Mouse (Mus musculus) limb, embryonic 12.5 days (tissue): ENCODE measurements around the gene Tekt1. TPM values are rescaled to one million over a fixed set of nuclear protein-coding genes. Genes with fewer than 3 reads are reported as not detected.
A peak's percentile ranks its signal among the peaks of the same experiment; 100 is the strongest.

ENCODE experiments used
- ATAC-seq: fragments of 200-750 bp; cut with Nextera tagmentation; 2 replicates; pipeline ENCODE4 v1.8.0; 2017; ENCODE audit warnings: low read depth, moderate TSS enrichment; ENCODE audit not compliant: insufficient number of reproducible peaks, insufficient read depth, low FRiP score, low TSS enrichment
- H3K27ac ChIP-seq: fragments of 300-500 bp; sonication (generic); 2 replicates; pipeline ENCODE4 v1.5.1; 2016; ENCODE audit warnings: mild to moderate bottlenecking, moderate library complexity
- H3K27me3 ChIP-seq: fragments of 300-500 bp; sonication (generic); 2 replicates; pipeline ENCODE4 v1.6.1; 2016; ENCODE audit warnings: mild to moderate bottlenecking, moderate library complexity
- H3K36me3 ChIP-seq: fragments of 300-500 bp; sonication (generic); 2 replicates; pipeline ENCODE4 v1.6.1; 2016; ENCODE audit warnings: mild to moderate bottlenecking, moderate library complexity
- H3K4me1 ChIP-seq: fragments of 300-500 bp; sonication (generic); replicated peaks from 2 replicates; pipeline ENCODE4 v1.6.1; 2016
- H3K4me2 ChIP-seq: fragments of 300-500 bp; sonication (generic); 2 replicates; pipeline ENCODE4 v1.6.1; 2016; ENCODE audit warnings: mild to moderate bottlenecking, moderate library complexity
- H3K4me3 ChIP-seq: fragments of 300-500 bp; sonication (generic); replicated peaks from 2 replicates; pipeline ENCODE4 v1.5.1; 2016; ENCODE audit warnings: mild to moderate bottlenecking
- H3K9ac ChIP-seq: fragments of 300-500 bp; sonication (generic); replicated peaks from 2 replicates; pipeline ENCODE4 v1.6.1; 2016; ENCODE audit warnings: mild to moderate bottlenecking, moderate library complexity
- H3K9me3 ChIP-seq: fragments of 300-500 bp; sonication (generic); 2 replicates; pipeline ENCODE4 v1.6.1; 2016; ENCODE audit warnings: mild to moderate bottlenecking, moderate library complexity
- WGBS: fragments of 180-500 bp; shearing (Covaris S2); methylation state at CpG from one replicate; pipeline ENCODE4 v1.1.7; 2016; 5-methylcytosine and 5-hydroxymethylcytosine counted together
- microRNA-seq: library from miRNA; unstranded; fragments of <30 nt; microRNA quantifications from one replicate; pipeline ENCODE4, GENCODE M21; 2017
- polyA plus RNA-seq: library from polyadenylated mRNA; unstranded; fragments of >200 nt; fragmentation: Nextera tagmentation; extraction: Ambion mirVana; gene quantifications from 2 replicates; pipeline ENCODE4 v1.2.1, GENCODE M21; 2016

Gene Tekt1
- polyA plus RNA-seq, 1 experiment from 2014 or later = 6.0 TPM

DNA sequence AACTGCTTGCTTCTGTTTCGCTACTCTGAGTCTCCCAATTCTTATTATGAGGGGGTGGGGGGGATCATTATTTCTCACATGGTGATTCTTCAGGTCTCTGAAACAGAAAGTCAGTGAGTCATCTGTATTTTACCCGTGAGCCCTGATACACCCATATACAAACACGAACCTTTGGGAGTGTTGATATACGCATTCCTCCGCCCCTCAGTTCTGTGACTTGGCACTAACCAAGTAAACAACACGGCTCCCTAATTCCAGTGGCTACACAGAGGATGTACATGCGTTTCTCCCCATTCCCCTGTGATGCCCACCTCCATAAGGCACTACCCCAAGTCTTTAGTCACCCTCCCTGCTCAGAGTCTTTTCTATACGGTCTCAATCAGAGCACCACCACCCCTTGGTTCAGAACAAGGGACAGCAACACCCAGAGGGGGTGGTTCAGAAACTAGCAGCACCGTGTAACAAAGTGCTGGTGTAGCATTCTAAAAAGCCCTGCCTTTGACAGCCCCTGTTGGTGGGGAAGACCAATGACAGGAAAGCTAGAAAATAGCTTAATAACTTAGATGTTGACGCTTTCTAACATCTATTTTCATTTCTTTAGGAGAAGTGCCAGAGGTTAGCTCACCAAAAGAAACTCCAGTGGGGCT lies 50.8 kb downstream of the Tekt1 start:
- Histone ChIP-seq H3K4me3 (no peak overlapping the region), H3K36me3 (no peaks in the 10 kb centered on the region), H3K9ac (no peak overlapping the region), H3K4me2 (no peak overlapping the region), H3K27ac (no peak overlapping the region), H3K27me3 (peaks cover 41% of the 10 kb centered on the region), H3K9me3 (no peaks in the 10 kb centered on the region), H3K4me1 (peaks cover 6% of the 10 kb centered on the region)
- 82% methylated on average over 10 of the region's 10 CpGs for WGBS
- ATAC-seq = no peak

DNA sequence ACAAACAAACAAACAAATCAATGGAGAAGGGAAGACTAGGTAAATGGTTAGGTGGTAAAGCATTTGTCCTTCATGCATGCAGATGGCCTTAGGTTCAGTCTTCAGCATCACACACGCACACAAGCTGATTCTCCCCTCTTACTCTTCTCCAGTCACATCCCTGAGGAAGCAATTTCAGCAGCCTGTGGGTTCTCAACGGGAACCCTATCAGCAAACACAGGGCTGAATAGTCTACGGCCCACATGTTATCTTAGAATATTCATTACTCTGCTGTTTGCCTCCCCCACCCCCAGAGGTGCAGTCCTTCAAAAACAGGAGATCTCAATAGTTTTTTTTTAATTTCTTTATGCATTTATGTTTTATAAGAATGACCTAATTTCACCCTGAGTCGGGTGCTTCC lies 51.8 kb downstream of the Tekt1 start:
- 88% methylated on average over 4 of the region's 4 CpGs for WGBS
- no peak overlapping the region for H3K4me3 ChIP-seq
- no peak for ATAC-seq

DNA sequence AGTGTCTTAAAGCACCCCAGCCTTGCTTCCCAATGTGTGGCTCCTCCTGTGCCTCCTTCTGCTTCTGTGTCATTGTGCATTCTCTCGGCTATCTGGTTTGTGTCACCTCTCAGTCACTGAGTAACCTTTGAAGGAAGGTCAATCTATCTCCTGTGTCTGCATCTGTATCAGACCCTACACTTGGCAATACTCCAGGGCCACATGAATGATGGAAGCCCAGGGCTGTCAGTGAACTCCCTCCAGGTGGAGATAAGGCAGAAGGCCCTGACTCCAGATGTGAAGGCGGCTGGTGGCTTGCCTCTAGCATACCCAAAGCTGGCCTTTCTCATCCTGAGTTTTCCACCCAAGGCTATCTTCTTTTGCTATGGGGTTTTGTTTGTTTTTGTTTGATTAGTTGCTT lies 53.3 kb downstream of the Tekt1 start:
- no peaks in the 10 kb centered on the region; the same call in 1 of the 2 replicates for H3K4me1 ChIP-seq
- WGBS = 35% methylated on average over 2 of the region's 2 CpGs
- ATAC-seq = no peak
- no peak overlapping the region for H3K27ac ChIP-seq
- no peak overlapping the region for H3K4me3 ChIP-seq
- H3K9ac ChIP-seq = no peak overlapping the region
- H3K9me3 ChIP-seq = no peaks in the 10 kb centered on the region
- H3K36me3 ChIP-seq = no peaks in the 10 kb centered on the region
- no peak overlapping the region for H3K4me2 ChIP-seq
- H3K27me3 ChIP-seq = peaks cover 23% of the 10 kb centered on the region

More for the DNA sequence above, 51.8 kb downstream of the Tekt1 start:
- Histone ChIP-seq H3K27ac (no peak overlapping the region), H3K4me1 (peaks cover 6% of the 10 kb centered on the region), H3K4me2 (no peak overlapping the region), H3K36me3 (no peaks in the 10 kb centered on the region), H3K9ac (no peak overlapping the region), H3K9me3 (no peaks in the 10 kb centered on the region), H3K27me3 (peaks cover 38% of the 10 kb centered on the region)

DNA sequence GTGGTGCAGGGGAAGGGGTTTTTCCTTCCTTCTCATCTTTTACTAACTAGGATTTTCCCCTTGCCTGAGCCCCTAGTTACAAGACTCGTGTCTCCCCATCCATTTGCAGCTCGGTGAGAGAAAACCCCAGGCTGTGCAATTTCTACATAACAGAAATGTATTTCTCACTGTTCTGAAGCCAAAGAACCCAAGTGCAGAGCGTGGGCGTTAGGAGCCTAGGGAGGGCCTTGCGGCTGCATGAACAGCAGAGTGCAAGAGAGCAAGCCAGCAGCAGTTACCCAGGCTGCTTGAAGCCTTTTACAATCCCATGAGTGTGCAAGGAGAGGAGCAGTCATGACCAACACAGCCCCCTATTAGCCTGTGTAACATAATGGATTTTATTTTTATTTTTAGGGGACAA lies 54.8 kb downstream of the Tekt1 start:
- Histone ChIP-seq H3K4me1 (no peaks in the 10 kb centered on the region), H3K4me3 (no peak overlapping the region), H3K9me3 (no peaks in the 10 kb centered on the region), H3K27ac (no peak overlapping the region), H3K36me3 (no peaks in the 10 kb centered on the region), H3K27me3 (peaks cover 8% of the 10 kb centered on the region), H3K9ac (no peak overlapping the region), H3K4me2 (no peak overlapping the region)
- ATAC-seq = no peak
- WGBS = 83% methylated on average over 5 of the region's 5 CpGs

DNA sequence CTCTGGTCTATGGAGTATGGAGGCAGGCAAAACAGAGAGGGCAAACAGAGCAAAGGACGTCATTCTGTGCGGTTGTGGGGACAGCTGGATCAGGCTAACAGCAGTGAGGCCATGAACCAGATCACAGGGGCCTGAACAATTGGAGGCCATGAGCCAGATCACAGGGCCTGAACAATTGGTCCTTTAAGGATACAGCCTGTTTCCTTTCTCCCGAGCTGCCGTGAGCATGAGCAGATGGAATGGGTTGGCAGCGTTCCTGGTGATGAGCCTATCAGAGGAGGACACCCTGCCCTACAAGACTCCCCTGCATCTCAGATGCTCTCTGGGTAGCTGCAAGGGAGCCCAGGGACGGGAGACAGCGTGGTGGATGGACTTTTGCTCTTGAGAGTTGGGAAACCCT lies 60.0 kb downstream of the Tekt1 start:
- Histone ChIP-seq H3K36me3 (no peaks in the 10 kb centered on the region), H3K9ac (no peak overlapping the region), H3K9me3 (no peaks in the 10 kb centered on the region), H3K4me1 (no peaks in the 10 kb centered on the region), H3K27me3 (no peaks in the 10 kb centered on the region), H3K4me2 (no peak overlapping the region), H3K4me3 (no peak overlapping the region), H3K27ac (no peak overlapping the region)
- WGBS = 88% methylated on average over 7 of the region's 7 CpGs
- no peak for ATAC-seq

DNA sequence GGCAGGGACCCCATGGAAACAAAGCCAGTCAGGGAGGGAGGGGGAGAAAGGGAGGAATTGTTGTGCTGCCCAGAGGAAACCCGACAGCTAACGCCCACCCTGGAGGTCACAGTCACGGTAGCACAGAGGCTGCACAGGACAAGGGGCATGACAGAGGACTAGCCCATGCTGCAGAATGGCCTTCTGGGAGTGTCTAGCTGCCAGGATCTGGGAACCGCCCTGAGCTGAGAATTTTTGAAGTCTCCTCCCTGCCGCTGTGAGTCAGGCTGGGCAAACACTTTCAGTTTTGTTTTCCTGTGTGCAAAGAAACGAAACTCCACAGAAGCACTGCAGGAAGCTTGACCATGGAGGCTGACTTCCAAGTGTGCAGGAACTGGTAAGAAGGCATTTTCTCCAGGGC lies 60.9 kb downstream of the Tekt1 start, which contains the start of gene Xaf1:
Gene Xaf1 (plus strand): TSS at position 296 of the 400 bp plus-strand sequence.
- Histone ChIP-seq H3K9me3 (no peaks in the 10 kb centered on the region), H3K36me3 (no peaks in the 10 kb centered on the region), H3K27ac (no peak within 1 kb of the TSS), H3K4me1 (no peaks in the 10 kb centered on the region), H3K4me3 (no peak within 1 kb of the TSS), H3K27me3 (no peaks in the 10 kb centered on the region), H3K4me2 (peak within 1 kb of the TSS; percentile 1; the same call in 1 of the 2 replicates), H3K9ac (no peak within 1 kb of the TSS)
- WGBS = 41% methylated on average over 6 of the region's 6 CpGs
- no peak for ATAC-seq

Small RNA genes within 50 kb of the gene (microRNA-seq; reads per million reads assigned to microRNA genes)
- not detected for gene Mir6338

Other genes with a start within 250 kb of the Tekt1 start
- 0.13 and 0.18 TPM in 2 replicates for gene Pitpnm3, start 226.7 kb downstream of the Tekt1 start, polyA plus RNA-seq
- 0.81 and 1.1 TPM in 2 replicates for gene Gm43951, start 155.6 kb downstream of the Tekt1 start, polyA plus RNA-seq
- 17.1 and 21.5 TPM in 2 replicates for gene 4933427D14Rik, start 155.0 kb downstream of the Tekt1 start, polyA plus RNA-seq
- 200 and 201 TPM in 2 replicates for gene Txndc17, start 154.9 kb downstream of the Tekt1 start, polyA plus RNA-seq
- 48.2 and 48.8 TPM in 2 replicates for gene Med31, start 146.8 kb downstream of the Tekt1 start, polyA plus RNA-seq
- gene Slc13a5, start 95.2 kb downstream of the Tekt1 start, polyA plus RNA-seq = 0.27 TPM in 1 of 2 replicates, not detected in the other
- gene Xaf1, start 60.8 kb downstream of the Tekt1 start, polyA plus RNA-seq = 1.6 and 1.9 TPM in 2 replicates
- not detected in 2 replicates for gene Fbxo39, start 48.0 kb downstream of the Tekt1 start, polyA plus RNA-seq
- 25.7 and 29.0 TPM in 2 replicates for gene Smtnl2, start 49.3 kb upstream of the Tekt1 start, polyA plus RNA-seq
- 0.15 and 0.36 TPM in 2 replicates for gene Ggt6, start 73.1 kb upstream of the Tekt1 start, polyA plus RNA-seq
- gene Mybbp1a, start 78.9 kb upstream of the Tekt1 start, polyA plus RNA-seq = 173 and 176 TPM in 2 replicates
- gene Spns2, start 127.5 kb upstream of the Tekt1 start, polyA plus RNA-seq = 2.1 and 2.2 TPM in 2 replicates
- not detected in 2 replicates for gene Spns3, start 188.1 kb upstream of the Tekt1 start, polyA plus RNA-seq
- 83.3 and 92.9 TPM in 2 replicates for gene Ube2g1, start 244.8 kb upstream of the Tekt1 start, polyA plus RNA-seq